Mouse (Mus musculus) cerebellum, postnatal 10 days (tissue): ENCODE results near the gene Sec11a.
A peak's percentile ranks its signal among the peaks of the same experiment; 100 is the strongest.
"Not testable (repeated sequence)": the region's sequence is repeated elsewhere in the genome, so short reads cannot be mapped to it uniquely, and the experiment has no call there.

Experiments
- DNase-seq, 2 experiments: peaks; one replicate each; pipeline ENCODE4 v3.0.0; 2021; ENCODE audit warnings: mixed read lengths in 2 of 2

The Sec11a gene

DNA sequence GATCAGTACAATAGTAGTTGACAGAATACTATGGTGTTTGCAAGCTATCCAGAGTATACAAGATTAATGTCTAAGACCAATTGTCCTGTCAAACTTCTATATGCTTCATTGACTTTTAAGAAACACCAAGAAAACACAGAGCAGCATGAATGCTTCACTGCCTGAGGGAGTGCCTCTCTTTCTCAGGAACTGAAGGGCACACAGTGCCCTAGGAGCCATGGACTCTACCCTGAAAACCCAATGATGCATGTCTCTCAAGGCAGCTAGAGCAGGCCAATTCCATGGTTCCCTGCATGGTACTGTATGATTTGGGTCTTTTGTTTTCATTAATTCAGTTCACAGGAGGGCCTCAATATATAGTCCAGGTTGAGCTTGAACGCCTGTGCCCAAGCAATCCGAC is 6.7 kb upstream of the Sec11a start:
- no peak for DNase-seq

GRCm38 (mm10) chr7:80952140-80952539 is 4.6 kb upstream of the Sec11a start:
- DNase-seq = no peak

DNA sequence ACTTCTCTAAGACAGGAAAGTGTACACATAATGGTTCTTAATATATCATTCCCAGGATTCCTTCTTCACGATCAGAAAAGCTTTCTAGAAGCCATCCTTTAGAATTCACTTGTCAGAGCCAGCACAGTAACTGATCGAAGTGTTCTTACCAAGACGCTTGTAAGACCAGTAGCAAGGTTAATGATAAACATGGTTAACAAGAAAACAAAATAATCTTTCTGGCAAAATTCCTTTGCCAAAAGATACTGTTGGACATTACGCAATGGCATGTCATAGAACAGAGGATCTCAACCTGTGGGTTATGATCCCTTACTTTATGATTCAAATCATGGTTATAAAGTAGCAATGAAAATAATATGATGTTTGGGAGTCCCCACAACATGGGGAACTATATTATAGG is 3.9 kb upstream of the Sec11a start:
- no peak for DNase-seq

DNA sequence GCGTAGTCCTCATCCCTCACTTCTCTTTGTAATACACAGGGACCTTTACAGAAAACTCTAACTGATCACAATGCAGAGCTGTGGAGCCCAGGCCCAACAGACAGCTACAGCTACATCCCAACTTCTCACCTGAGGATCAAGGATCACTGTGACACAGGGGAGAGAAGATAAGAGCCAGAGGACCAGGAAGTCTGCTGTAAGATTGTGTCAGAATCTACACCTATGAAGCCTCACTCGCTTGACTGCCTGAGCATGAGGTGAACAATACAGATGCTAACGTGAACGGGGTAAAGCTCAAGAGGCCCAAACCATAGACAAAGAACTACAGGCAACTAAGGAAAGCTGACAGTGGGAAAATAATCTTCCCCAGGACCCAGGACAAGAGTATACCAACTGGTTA is 7.8 kb downstream of the Sec11a start:
- no peak for DNase-seq

GRCm38 (mm10) chr7:80937304-80937666 is 10.3 kb downstream of the Sec11a start:
- DNase-seq = not testable (repeated sequence)

DNA sequence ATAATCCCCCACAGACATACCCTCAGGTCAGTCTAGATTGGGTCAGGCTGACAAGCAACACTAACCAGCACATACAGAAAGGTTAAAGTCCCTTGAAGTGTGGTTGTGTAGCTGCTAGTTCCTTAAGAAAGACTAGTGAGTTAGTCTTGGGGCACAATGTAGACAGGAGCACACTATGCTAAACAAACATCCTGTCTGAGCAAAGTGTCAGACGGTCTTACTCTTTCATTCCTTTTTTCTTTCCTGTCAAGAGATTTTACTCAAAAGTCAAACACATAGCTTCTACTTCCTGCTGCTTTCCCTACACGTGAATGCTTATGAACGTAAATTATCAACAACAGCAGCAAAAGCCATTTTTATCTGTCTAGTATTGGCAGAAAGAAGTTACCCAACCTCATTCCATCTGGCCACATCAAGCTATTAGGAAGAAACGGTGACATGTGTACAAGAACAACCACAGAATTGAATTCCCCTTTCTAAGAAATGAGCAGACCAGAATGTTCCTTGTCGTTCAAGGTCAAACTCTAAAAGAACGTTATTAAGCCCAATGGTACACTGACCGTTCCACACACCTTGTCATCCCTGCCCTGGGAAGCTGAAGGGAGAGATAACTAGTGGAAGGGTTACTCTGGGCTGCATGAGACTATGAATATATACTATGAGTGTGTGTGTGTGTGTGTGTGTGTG is 10.8 kb downstream of the Sec11a start:
- DNase-seq = not testable (repeated sequence)

GRCm38 (mm10) chr7:80935834-80936233 is 11.7 kb downstream of the Sec11a start:
- DNase-seq = no peak

DNA sequence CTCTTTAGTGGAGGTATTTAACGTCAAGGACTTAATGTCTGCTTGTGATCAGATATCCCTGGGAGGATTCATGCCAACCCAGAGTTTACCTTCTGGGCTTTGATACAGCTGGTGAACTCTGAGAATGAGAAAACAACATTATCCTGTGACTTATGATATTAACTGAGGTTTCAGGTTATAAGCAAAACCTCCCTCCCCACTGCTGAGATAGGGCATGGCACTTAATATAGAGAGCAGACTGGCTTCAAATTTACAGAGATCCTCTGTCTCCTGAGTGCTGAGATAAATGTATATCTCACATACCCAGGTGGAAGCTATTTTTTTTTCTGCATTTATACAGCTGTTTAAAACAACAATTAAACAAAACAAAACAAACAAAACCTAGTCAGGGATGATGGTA is 14.8 kb downstream of the Sec11a start:
- DNase-seq = no peak

DNA sequence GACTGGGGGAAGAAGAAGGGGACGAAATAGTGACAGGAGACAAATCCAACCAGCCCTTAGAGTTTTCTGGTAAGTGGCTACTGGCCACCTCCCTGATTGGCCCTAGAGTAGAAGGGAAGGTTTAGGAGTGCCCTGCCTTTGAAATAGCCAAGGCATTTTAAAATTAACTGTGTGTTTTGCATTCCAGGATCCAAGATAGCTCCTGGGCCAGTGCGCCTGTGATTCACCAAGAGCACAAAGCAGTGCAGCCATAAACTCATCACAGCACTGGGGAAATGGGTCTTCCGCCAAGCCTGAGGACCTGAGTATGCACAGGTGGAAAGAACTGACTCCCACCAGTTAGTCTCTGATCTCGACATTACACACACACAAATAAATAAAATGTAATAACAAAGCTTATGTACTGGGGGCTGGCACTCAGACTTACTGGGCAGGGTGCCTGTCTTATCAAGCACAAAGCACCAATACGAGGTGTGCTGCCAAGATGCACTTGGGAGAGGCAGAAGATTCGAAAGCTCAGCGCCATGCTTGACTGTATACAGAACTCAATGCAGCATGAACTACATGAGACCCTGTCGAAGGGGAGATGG is 15.9 kb downstream of the Sec11a start:
- peak in 1 of 2 experiments; percentile 23 for DNase-seq

DNA sequence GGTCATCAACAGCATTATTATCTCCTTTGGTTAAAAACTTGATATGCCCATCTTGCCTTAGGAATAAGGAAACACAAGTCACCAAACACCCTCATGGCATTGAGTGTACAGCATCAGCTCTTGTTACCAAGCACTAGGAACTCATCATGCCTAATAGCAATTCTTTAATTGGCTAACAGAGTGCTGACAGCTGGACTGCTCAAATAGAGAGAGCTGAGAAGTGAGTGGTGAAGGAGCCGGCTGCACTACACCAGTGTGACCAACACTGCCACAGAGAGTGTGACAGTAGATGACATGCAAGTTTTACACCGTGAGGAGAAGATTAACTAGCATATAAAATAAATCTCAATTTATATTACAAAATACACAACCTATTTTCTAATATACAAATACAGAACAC is 24.4 kb downstream of the Sec11a start:
- DNase-seq = no peak

GRCm38 (mm10) chr7:80919647-80920008 is 28.0 kb downstream of the Sec11a start:
- DNase-seq = no peak

DNA sequence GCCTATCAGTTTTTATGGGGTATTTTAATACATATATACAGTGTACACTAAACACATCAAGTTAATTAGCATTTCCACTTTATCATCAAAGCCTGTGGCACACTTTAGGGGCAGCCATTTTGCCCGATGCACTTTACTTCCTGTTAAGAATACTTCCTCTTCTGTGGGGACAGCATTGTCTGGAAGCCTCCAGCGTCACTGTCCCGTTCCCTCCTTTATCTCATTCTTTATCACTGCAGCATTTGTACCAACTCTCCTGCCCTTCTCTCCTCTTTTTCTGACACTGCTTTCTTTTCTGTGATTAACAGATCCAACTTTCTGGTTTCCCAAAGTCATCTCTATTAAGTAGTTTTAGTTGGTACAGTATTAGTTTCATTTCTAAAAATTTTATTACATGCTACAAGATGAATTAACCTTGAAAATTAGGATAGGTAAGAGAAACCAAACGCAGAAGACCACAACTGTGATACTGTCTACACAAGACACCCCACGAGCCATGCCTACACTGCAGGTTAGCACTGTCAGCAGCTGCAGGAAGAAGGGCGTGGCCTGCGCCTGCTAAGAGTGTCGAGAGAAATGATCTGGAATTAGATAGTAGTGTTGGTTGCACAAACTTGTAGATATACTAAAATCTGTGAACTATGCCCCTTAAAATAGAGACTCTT is 28.5 kb downstream of the Sec11a start:
- DNase-seq = no peak

DNA sequence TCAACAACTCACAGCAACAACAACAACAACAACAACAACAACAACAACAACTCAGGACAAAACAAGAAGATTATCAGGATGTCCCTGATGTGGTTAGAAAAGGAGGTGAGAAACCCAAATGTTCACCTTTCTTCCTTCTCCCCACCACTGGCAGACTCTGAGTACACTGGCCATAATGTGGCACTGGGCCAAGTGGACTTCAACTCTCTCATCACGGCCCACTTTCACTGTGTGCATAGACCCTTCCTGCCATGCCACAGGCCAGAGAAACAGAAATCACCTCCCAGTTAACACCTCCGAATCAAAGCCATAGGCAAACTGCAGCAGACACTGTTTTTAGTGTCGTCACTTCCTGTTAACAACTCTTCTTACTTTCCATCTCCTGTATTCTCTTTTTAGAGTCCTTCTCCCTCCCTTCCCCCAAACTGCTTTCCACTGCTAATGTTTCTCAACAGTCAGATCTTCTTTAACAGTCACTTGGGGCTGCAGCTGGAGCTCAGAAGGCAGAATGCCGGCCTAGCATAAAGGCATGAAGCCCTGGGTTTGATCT is 29.6 kb downstream of the Sec11a start:
- peak in 1 of 2 experiments; percentile 11 for DNase-seq

- DNase-seq = no peak
Observed at GRCm38 (mm10) chr7:80912496-80912895, 35.1 kb downstream of the Sec11a start.

- DNase-seq = no peak
Observed at GRCm38 (mm10) chr7:80911053-80911452, 36.5 kb downstream of the Sec11a start.

DNA sequence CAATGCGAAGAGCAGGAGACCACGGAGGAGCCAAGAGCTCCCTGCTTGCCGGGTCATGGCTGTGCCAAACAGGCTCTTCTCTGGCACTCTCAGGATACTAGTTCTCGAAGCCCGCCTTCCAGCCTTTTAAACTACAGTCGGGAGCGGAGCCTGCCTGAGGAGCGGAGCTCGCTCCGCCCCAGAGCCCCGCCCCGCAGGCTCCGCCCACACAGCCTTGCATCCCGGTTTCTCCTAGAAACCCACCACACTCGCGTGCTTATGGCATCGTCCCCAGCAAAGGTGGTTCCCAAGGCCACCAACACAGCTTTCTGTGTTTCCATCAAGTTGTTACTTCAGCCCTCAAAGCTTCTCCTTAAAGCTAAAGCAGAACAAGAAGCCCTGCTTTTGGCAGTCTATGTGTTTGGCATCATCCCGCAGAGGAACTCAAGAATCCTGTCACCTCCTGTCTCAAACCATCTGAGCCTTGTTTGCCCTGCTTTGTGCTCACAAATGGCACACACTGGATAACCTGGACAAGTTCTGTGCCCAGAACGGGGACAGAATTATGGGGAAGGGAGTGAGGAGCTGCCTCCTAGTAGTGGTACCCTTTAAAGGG is 42.6 kb downstream of the Sec11a start, which contains the start of gene Nmb:
Gene Nmb (minus strand): TSS at position 156 of the 595 bp plus-strand sequence.
- peak; percentile 82 to 87 for DNase-seq

DNA sequence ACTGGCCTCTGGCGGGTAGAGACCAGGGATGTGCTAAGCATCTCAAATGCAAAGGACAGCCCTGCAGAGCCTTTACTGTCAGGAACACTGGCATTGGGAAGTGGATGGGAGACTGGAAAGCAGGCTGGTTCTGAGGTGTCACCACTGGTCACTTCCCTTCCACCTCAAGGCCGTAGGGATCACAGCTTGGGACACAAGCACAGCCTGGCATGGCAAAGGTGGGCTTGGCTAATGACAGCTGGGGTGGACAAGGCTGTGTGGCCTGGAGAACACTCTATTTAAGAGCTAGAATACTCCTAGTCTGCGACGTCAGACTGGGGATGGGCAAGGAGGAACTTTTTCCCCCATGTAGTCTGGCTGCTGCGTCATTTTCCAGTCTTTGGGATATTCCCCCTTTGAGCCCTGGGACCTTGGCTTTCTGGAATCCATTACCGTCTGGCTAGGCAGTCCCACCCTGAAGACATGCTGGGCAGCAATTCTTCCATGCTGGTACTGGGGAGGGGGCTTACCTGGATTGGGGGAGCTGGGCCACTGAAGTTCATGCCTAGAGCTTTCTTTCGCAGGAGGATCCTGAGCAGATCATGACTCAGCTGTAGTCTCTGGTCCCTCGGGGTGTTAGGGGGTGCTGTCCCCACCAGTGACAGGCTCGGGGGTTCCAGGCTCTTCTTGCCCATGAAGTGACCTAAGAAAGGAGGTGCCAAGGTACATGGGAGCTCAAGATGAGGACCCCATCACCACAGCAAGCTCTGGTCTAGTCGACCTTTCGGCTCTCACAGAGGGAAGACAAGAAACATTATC is 43.8 kb downstream of the Sec11a start:
- DNase-seq = no peak

GRCm38 (mm10) chr7:80901541-80902274 is 45.9 kb downstream of the Sec11a start:
- DNase-seq = peak in 1 of 2 experiments; percentile 39

DNA sequence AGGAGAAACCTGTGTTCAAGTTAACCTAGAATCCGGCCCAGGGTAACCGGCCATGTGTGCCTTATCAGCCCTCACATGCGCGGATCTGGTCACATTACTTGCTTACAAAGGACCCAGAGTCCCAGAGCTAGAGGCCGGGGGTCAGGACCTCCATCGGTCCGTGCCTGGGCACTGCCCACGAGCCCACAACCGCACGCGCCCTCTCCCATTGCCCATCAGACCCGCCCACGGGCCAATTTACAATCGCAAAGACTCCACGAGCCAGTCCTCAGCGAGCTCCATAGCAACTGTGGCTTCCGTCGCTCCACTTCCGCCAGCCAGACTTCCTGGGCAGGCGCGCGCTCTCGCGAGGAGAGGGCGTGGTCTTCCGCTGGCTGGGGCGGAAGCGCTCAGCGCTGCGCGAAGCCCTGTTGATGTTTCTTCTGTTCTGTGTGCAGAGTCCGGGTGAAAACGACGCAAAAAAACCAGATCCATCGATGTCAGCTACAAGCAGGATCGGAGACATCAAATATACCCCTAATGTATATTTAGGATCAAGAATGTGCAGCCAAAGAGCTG is 46.6 kb downstream of the Sec11a start, which contains the start of gene Wdr73:
Gene Wdr73 (minus strand): TSS at position 326 of the 558 bp plus-strand sequence.
- peak; percentile 91 to 94 for DNase-seq

GRCm38 (mm10) chr7:80897721-80898120 is 49.9 kb downstream of the Sec11a start:
- DNase-seq = no peak

- DNase-seq = no peak
Observed at GRCm38 (mm10) chr7:80897134-80897533, 50.4 kb downstream of the Sec11a start.
